Mouse (Mus musculus) gastrocnemius, postnatal 36 days (tissue): ENCODE results near the gene Tctn3. TPM values are rescaled to one million over a fixed set of nuclear protein-coding genes. Genes with fewer than 3 reads are reported as not detected.
A peak's percentile ranks its signal among the peaks of the same experiment; 100 is the strongest.

Experiments used
- DNase-seq, 2 experiments: peaks; one replicate each; pipeline ENCODE4 v3.0.0; 2022
- intact Hi-C: fragments of 180-260 bp; cut with DNase I; formaldehyde crosslinking; loops from one replicate; pipeline ENCODE4 v1.15.1; 2025
- long read RNA-seq, 2 experiments: library from polyadenylated mRNA; stranded (forward); transcript quantifications; one replicate each; pipeline ENCODE4 v2.0.0; 2021
- total RNA-seq, 2 experiments: library from RNA; stranded (reverse); gene quantifications; 2 replicates each; pipeline ENCODE4 v1.2.3; 2021

The Tctn3 gene
- 1 to 10 TPM; 1.7 to 2.3 TPM for total RNA-seq
- long read RNA-seq, experiment 1, partial matches to known transcripts = 1 of 2 reads
- long read RNA-seq, experiment 1, other reads (novel, unspliced or antisense) = 0 of 2 reads
- long read RNA-seq, experiment 2, partial matches to known transcripts = 0 of 1 reads
- long read RNA-seq, experiment 2, other reads (novel, unspliced or antisense) = 0 of 1 reads

DNA sequence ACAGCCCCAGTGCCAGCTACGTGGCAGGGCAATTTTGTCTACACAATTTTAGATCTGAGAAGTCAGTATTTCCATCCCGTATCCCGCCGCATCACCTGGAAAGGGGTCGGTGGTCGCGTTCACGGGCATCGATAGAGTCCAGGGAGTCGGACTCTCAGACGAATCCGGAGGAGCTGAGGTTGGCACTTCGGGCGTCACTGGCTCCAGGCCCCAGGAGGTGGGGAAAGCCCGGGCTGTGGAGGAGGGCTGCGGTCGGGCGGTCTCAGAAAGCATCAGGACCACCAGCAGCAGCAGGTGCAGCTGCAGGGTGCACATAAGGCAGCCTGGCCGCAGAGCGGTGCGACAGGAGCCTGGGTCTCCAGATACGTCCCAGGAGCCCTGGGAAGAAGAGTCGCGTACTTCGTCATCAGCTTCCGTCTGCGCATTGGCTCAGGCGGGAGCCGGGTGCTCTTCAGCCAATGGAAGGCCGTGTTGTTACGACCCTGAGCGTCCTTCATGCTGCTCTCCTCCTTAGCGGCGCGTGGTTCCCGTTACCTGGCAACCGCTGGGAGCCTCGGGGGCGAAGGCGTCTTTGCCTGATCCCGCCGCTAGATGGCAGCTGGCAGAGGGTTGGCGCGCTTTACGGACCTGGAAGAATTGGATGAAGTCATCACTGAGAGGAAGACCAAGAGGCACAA is at the start of gene Tctn3, which contains the start of gene Entpd1:
TSS of gene Tctn3 (minus strand) at position 404 of the 677 bp plus-strand sequence.
TSS of gene Entpd1 (plus strand) at position 537 of the 677 bp plus-strand sequence.
- intact Hi-C loops = loop anchor here (5.0 kb wide), 1 partner anchor 110 kb away; no protein-coding TSS in a partner anchor
- peak; percentile 92 to 95 for DNase-seq

- no peak for DNase-seq
- intact Hi-C loops = no loop called here
These were observed 49.1 kb upstream of the Tctn3 start for GRCm38 (mm10) chr19:40661108-40661507.

- intact Hi-C loops = no loop called here
- no peak for DNase-seq
These were observed 48.5 kb upstream of the Tctn3 start for GRCm38 (mm10) chr19:40660510-40660909.

DNA sequence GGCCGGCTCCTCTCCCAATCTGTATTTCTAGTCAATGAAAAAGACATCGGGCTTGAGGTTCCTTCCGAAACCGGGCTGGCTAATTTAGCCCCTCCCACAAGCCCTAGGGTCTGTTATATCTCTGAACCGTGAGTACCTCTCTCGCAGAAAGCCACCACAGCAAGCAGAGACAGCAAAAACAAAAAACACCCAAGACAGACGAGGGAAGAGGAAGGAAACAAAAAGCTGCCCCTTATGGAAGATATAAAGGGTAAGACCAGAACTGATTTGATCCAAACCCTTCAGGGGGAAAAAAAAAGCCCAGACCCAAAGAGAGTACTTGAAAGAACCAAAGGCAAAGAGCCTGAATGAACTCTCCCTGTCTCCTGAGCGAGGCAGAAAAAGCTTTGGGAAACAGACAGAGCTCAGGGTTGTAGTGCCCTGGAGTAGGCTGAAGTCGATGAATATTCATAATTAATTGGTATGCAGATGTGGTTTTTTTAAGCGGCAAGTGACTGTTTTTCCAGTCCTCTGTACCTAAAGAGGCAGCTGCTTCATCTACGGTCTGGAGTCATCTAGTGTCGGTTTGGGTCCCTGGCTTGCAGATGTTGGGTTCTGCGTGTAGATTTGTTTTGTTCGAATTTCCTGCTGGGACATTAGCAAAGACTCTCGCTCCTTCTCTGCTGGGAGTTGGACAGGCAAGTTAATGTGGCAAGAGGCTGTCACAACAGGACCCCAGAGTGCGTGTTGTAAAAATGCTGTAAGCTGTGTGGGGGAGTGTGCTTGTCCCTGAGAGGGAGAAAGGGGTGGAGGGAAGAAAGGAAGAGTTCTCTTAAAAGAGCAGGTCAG is 47.8 kb upstream of the Tctn3 start:
- intact Hi-C loops = no loop called here
- DNase-seq = no peak

GRCm38 (mm10) chr19:40658935-40659334 is 46.9 kb upstream of the Tctn3 start:
- DNase-seq = no peak
- intact Hi-C loops = no loop called here

GRCm38 (mm10) chr19:40658281-40658680 is 46.2 kb upstream of the Tctn3 start:
- intact Hi-C loops = no loop called here
- DNase-seq = no peak

- intact Hi-C loops = no loop called here
- no peak for DNase-seq
These were observed 44.2 kb upstream of the Tctn3 start for GRCm38 (mm10) chr19:40656207-40656606.

GRCm38 (mm10) chr19:40650090-40650489 is 38.1 kb upstream of the Tctn3 start:
- no peak for DNase-seq
- intact Hi-C loops = no loop called here

- intact Hi-C loops = no loop called here
- peak in 1 of 2 experiments; percentile 21 for DNase-seq
These were observed 35.5 kb upstream of the Tctn3 start for GRCm38 (mm10) chr19:40647319-40648158.

- intact Hi-C loops = no loop called here
- DNase-seq = no peak
These were observed 34.3 kb upstream of the Tctn3 start for GRCm38 (mm10) chr19:40646379-40646778.

GRCm38 (mm10) chr19:40643846-40644245 is 31.8 kb upstream of the Tctn3 start:
- intact Hi-C loops = no loop called here
- DNase-seq = no peak

- DNase-seq = no peak
- intact Hi-C loops = no loop called here
These were observed 28.8 kb upstream of the Tctn3 start for GRCm38 (mm10) chr19:40640799-40641198.

GRCm38 (mm10) chr19:40639729-40640304 is 27.8 kb upstream of the Tctn3 start:
- no peak for DNase-seq
- intact Hi-C loops = no loop called here

DNA sequence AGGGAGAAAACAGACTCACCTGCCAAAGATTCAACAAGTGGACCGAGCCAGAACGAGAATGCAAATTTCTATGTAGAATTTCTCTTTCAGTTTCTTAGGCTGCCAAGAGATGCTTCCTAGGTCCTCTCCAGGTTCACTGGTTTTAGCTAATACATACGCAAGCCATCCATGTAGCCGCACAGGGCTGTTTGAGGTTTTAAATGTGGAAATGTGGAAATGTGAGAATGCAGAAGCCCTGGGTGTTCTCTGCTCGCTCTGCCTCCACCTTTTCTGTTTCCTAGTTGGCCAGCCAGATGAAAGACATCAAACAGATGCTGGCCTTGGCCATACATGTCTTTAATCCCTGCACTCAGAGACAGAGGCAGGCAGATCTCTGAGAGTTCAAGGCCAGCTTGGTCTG is 26.5 kb upstream of the Tctn3 start:
- DNase-seq = no peak
- intact Hi-C loops = no loop called here

DNA sequence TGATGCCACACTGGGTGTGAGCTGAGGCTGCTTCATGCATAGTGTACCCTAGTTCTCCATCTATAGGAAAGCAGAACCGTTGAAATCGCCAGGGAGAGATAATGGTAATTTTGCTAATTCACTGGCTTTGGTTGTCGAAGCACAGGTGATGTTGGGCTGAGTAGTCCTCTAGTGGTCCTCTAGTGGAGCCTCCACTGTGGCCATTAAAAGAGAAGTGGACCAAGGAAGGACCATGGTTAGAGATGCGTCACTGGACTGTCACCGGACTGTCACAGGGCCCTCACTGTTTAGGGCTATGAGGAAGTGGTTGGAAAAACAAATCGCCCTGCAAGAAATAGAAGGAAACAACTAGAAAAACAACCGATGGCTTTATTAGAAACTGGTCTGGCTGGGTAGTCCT is 25.6 kb upstream of the Tctn3 start:
- DNase-seq = no peak
- intact Hi-C loops = no loop called here

DNA sequence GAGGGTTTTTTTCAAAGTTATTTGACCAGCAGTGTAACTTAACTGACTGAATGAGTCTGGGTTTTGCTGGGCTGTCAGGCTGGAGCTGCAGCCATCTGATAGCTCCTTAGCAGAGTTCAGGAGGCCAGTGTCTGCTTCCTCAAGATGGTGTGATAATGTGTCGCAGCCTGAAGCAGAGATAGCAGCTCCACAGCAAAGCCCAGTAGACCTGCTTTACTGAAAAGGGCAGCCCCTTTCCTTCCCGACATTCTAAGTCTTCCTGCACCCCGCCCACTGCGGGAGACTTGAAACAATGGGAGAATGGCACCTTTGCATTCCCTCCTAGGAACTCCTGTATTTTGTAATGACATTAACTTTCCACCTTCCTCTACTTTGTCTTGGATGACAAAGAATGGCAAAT is 25.1 kb upstream of the Tctn3 start:
- peak in 1 of 2 experiments; percentile 17 for DNase-seq
- intact Hi-C loops = no loop called here

DNA sequence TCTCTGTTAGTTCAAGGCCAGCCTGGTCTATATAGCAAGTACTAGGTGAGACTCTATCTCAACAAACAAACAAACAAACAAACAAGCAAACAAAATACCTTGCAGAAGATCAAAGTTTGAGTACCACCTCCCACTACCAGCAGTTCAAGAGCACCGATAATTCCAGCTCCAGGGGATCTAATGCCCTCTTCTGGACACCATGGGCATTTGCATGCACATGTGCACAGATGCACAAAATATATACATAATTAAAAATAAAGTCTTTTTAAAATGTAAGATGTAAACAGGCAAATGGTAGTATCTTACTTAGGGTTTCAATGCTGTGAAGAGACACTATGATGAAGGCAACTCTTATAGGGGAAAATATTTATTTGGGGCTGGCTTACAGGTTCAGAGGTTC is 21.1 kb upstream of the Tctn3 start:
- DNase-seq = no peak
- intact Hi-C loops = no loop called here

DNA sequence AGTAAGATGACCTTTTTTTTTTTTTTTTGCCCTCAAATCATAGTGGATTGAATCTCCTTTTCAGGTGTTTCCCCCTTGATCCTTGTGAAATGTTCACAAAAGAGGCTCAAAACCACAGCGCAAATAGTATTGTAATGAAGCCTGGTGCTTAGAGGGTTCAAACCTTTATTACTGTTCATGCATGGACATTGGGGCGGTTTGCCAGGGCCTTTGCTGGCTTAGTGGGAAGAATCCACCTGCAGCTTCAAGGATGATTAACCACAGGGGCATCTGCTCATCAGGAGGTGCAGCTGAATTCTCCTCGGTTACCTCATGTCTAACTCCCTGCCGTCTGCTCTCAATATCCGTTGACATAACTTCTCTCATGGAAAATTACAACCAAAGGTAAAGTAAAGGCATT is 20.6 kb upstream of the Tctn3 start:
- intact Hi-C loops = no loop called here
- DNase-seq = no peak

DNA sequence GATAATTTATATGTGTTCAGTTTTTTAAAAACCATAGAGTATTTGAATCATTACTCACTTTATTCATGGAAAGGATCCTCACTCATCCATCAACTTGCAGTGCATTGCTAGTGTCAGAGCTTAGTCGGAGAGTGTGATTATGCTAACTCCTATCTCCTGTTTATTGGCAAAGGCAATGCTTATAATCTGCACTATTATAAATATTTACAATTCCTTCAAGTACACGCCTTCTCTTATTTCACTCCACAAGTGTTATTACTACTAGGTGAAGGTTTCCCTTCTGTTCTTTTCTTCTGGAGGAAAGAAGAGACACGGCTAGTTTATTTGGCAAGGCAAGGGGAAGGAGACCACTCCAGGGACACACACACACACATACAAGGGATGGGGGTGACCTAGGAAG is 20.2 kb upstream of the Tctn3 start:
- intact Hi-C loops = no loop called here
- DNase-seq = no peak

- no peak for DNase-seq
- intact Hi-C loops = no loop called here
These were observed 18.6 kb upstream of the Tctn3 start for GRCm38 (mm10) chr19:40630606-40631005.
